Mouse (Mus musculus) stomach, postnatal 0 days (tissue): ENCODE data around the gene Trpc3. TPM values are rescaled to one million over a fixed set of nuclear protein-coding genes. Genes with fewer than 3 reads are reported as not detected.

Experiments used
- ATAC-seq: fragments of 200-750 bp; cut with Nextera tagmentation; 2 replicates; pipeline ENCODE4 v1.8.0; 2017; ENCODE audit not compliant: low FRiP score, low TSS enrichment
- DNase-seq: peaks from one replicate; pipeline ENCODE4 v3.0.0-alpha.2; 2016; ENCODE audit warnings: low spot score
- H3K27ac ChIP-seq: fragments of 300-500 bp; sonication (generic); replicated peaks from 2 replicates; pipeline ENCODE4 v1.5.1; 2014; ENCODE audit warnings: mild to moderate bottlenecking, control low read depth
- H3K27me3 ChIP-seq: fragments of 300-500 bp; sonication (generic); 2 replicates; pipeline ENCODE4 v1.6.1; 2014; ENCODE audit warnings: low read length; ENCODE audit not compliant: control insufficient read depth, insufficient read depth
- H3K36me3 ChIP-seq: fragments of 300-500 bp; sonication (generic); 2 replicates; pipeline ENCODE4 v1.6.1; 2014; ENCODE audit warnings: low read length, mixed read lengths; ENCODE audit not compliant: control insufficient read depth, insufficient read depth
- H3K4me1 ChIP-seq: fragments of 300-500 bp; sonication (generic); replicated peaks from 2 replicates; pipeline ENCODE4 v1.6.1; 2014; ENCODE audit warnings: antibody characterized with exemption; ENCODE audit not compliant: control insufficient read depth, insufficient read depth
- H3K4me2 ChIP-seq: fragments of 300-500 bp; sonication (generic); replicated peaks from 2 replicates; pipeline ENCODE4 v1.6.1; 2014; ENCODE audit warnings: low read depth, mild to moderate bottlenecking, control low read depth, moderate library complexity
- H3K4me3 ChIP-seq: fragments of 300-500 bp; sonication (generic); 2 replicates; pipeline ENCODE4 v1.5.1; 2014; ENCODE audit warnings: low read depth, low read length, control low read depth
- H3K9ac ChIP-seq: fragments of 300-500 bp; sonication (generic); 2 replicates; pipeline ENCODE4 v1.6.1; 2014; ENCODE audit warnings: mild to moderate bottlenecking, low read length, control low read depth, mixed read lengths
- H3K9me3 ChIP-seq: fragments of 300-500 bp; sonication (generic); 2 replicates; pipeline ENCODE4 v1.6.1; 2016; ENCODE audit warnings: low read length; ENCODE audit not compliant: control insufficient read depth
- CTCF ChIP-seq: IDR thresholded peaks from 2 replicates; pipeline ENCODE4 v1.5.1; 2016; ENCODE audit warnings: antibody characterized with exemption, low read depth, mild to moderate bottlenecking, moderate library complexity
- EP300 ChIP-seq: optimal IDR thresholded peaks from 2 replicates; pipeline ENCODE3; 2016; ENCODE audit warnings: antibody characterized with exemption
- WGBS: fragments of 180-500 bp; shearing (Covaris S2); extraction: QIAGEN DNeasy Blood & Tissue Kit; methylation state at CpG from one replicate; pipeline ENCODE4 v1.1.7; 2014; 5-methylcytosine and 5-hydroxymethylcytosine counted together
- polyA plus RNA-seq: library from polyadenylated mRNA; unstranded; fragments of >200 nt; fragmentation: Nextera tagmentation; extraction: Ambion mirVana; gene quantifications from 2 replicates; pipeline ENCODE4 v1.2.1, GENCODE M21; 2015

Trpc3 gene
- polyA plus RNA-seq, 1 experiment from 2014 or later = 2.0 TPM

DNA sequence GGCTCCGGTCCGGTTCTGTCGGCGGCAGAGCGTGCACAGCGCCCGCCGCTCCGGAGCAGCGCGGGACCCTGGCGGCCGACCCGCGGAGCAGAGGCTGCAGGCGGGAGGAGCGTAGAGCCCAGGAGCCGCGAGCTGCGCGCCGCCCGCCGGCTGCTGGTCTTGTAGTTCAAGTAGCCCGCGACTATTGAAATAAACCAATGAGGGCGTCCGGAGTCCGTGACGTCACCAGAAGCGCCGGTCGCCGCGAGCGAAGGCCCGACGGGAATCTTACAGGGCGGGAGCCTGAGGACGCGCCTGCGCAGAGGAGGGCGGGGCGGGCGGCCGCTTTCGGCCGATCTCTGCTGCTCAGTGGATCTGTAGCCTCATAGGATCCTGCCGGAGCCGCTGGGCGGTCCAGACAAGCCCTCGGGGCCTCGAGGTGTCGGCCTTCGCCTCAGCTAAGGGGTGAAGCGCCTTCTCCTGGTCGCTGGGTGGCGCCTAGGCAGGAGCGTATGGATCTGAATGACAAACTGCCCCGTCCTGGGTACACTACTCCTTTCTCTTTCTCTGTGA lies 118.1 kb downstream of the Trpc3 start, which contains the start of gene Ccna2:
Gene Ccna2, minus strand, starts transcription at position 324 of the 552 bp plus-strand sequence.
- DNase-seq = peak; percentile 99
- H3K27me3 ChIP-seq = no peaks in the 10 kb centered on the region
- peak within 1 kb of the TSS; percentile 74 for H3K27ac ChIP-seq
- no peaks in the 10 kb centered on the region for H3K9me3 ChIP-seq
- H3K4me1 ChIP-seq = 0 out of 2 replicates have a peak, but pooled peaks cover 2% of the 10 kb centered on the region
- H3K36me3 ChIP-seq = peaks cover 5% of the 10 kb centered on the region
- under 1% methylated on average over 59 of the region's 60 CpGs for WGBS
- H3K9ac ChIP-seq = peak within 1 kb of the TSS; percentile 73
- peak; percentile 100 for ATAC-seq
- peak within 1 kb of the TSS; percentile 98 for H3K4me2 ChIP-seq
- TF ChIP-seq CTCF (peak; percentile 84), EP300 (no peak)
- peak within 1 kb of the TSS; percentile 84 for H3K4me3 ChIP-seq

DNA sequence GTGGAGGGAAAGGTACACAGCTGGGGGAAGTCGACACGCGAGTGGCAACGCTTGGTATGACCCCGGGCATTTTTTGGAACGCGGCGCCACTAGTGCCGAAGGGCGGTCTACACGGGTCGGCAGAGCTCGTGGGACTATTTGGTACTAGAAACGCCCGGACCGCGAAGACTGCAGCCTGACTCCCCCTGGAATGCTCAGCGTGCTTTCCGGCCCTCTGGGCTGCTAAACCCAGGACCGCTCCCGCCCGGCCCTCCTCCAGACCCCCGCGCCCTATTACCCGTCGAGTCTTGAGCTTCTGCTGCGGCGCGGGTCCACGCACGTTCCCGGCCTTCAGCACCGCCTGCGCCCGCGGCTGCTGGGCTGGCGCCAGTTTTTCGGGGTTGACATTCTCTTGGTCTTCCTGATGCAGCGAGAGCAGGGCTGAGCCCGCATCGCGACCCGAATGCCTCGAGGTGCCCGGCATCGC lies 118.6 kb downstream of the Trpc3 start:
- Histone ChIP-seq H3K36me3 (peaks cover 8% of the 10 kb centered on the region), H3K4me2 (peak overlapping the region; percentile 98), H3K27me3 (no peaks in the 10 kb centered on the region), H3K27ac (peak overlapping the region; percentile 56; the same call in 1 of the 2 replicates), H3K9me3 (no peaks in the 10 kb centered on the region), H3K9ac (peak overlapping the region; percentile 73), H3K4me3 (peak overlapping the region; percentile 84), H3K4me1 (0 out of 2 replicates have a peak, but pooled peaks cover 2% of the 10 kb centered on the region)
- DNase-seq = no peak
- peak; percentile 8 for ATAC-seq
- WGBS = under 1% methylated on average over 46 of the region's 46 CpGs
- no peak for TF ChIP-seq EP300
- no peak for TF ChIP-seq CTCF

Other genes with a start within 250 kb of the Trpc3 start
- gene Anxa5, start 214.3 kb downstream of the Trpc3 start, polyA plus RNA-seq = 168 and 186 TPM in 2 replicates
- 3.0 and 4.0 TPM in 2 replicates for gene 1810062G17Rik, start 214.2 kb downstream of the Trpc3 start, polyA plus RNA-seq
- gene Gm11549, start 168.4 kb downstream of the Trpc3 start, polyA plus RNA-seq = 0.33 and 0.34 TPM in 2 replicates
- 30.2 and 33.5 TPM in 2 replicates for gene Exosc9, start 137.6 kb downstream of the Trpc3 start, polyA plus RNA-seq
- gene Ccna2, start 118.0 kb downstream of the Trpc3 start, polyA plus RNA-seq = 33.0 and 40.4 TPM in 2 replicates
- 5.1 and 5.6 TPM in 2 replicates for gene Bbs7, start 76.7 kb downstream of the Trpc3 start, polyA plus RNA-seq
- gene 4932438A13Rik, start 172.9 kb upstream of the Trpc3 start, polyA plus RNA-seq = 16.7 and 17.1 TPM in 2 replicates